Mouse (Mus musculus) spleen, adult 2 months (tissue): ENCODE measurements around the gene Tmem245.

Source experiments
- CTCF ChIP-seq: fragments of 200-500 bp; IDR thresholded peaks from 2 replicates; pipeline ENCODE4 v1.5.1; 2011; ENCODE audit warnings: mild to moderate bottlenecking, inconsistent platforms; ENCODE audit not compliant: insufficient read depth, insufficient read length, insufficient replicate concordance; ENCODE audit errors: extremely low read depth
- POLR2A ChIP-seq: fragments of 200-500 bp; IDR thresholded peaks from 2 replicates; pipeline ENCODE4 v1.6.1; 2011; ENCODE audit warnings: low read depth, low read length, inconsistent platforms

GRCm38 (mm10) chr4:56899216-56899615 lies 48.0 kb downstream of the Tmem245 start:
- TF ChIP-seq CTCF (no peak), POLR2A (no peak)
